Mouse (Mus musculus) adipocyte (in vitro differentiated cells): ENCODE data around the gene Rpgrip1.
"Not testable (repeated sequence)": the region's sequence is repeated elsewhere in the genome, so short reads cannot be mapped to it uniquely, and the experiment has no call there.

Source experiments
- DNase-seq: peaks from one replicate; pipeline ENCODE4 v3.0.0-alpha.2; 2016; ENCODE audit warnings: low spot score

The Rpgrip1 gene

GRCm38 (mm10) chr14:52110346-52110745 is at the start of gene Rpgrip1:
TSS of gene Rpgrip1 (plus strand) at chr14:52110704.
- DNase-seq = no peak

- DNase-seq = no peak
Observed at GRCm38 (mm10) chr14:52060800-52061199, 49.7 kb upstream of the Rpgrip1 start.

GRCm38 (mm10) chr14:52061798-52062197 is 48.7 kb upstream of the Rpgrip1 start:
- no peak for DNase-seq

- no peak for DNase-seq
Observed at GRCm38 (mm10) chr14:52066135-52066534, 44.4 kb upstream of the Rpgrip1 start.

GRCm38 (mm10) chr14:52071599-52072137 is 38.8 kb upstream of the Rpgrip1 start:
- no peak for DNase-seq

- DNase-seq = no peak
Observed at GRCm38 (mm10) chr14:52083083-52083482, 27.4 kb upstream of the Rpgrip1 start.

GRCm38 (mm10) chr14:52094533-52094932 is 16.0 kb upstream of the Rpgrip1 start:
- DNase-seq = no peak

- not testable (repeated sequence) for DNase-seq
Observed at GRCm38 (mm10) chr14:52097191-52097590, 13.3 kb upstream of the Rpgrip1 start.

GRCm38 (mm10) chr14:52098387-52098786 is 12.1 kb upstream of the Rpgrip1 start:
- not testable (repeated sequence) for DNase-seq

GRCm38 (mm10) chr14:52099563-52099962 is 10.9 kb upstream of the Rpgrip1 start:
- no peak for DNase-seq

GRCm38 (mm10) chr14:52100170-52100960 is 10.1 kb upstream of the Rpgrip1 start:
- no peak for DNase-seq

- no peak for DNase-seq
Observed at GRCm38 (mm10) chr14:52101285-52102157, 9.0 kb upstream of the Rpgrip1 start.

- peak; percentile 50 for DNase-seq
Observed at GRCm38 (mm10) chr14:52103474-52103855, 7.0 kb upstream of the Rpgrip1 start.

- DNase-seq = peak; percentile 100
Observed at GRCm38 (mm10) chr14:52103856-52104676, 6.4 kb upstream of the Rpgrip1 start, which contains the start of gene Hnrnpc. TSS of gene Hnrnpc (minus strand) at chr14:52104028.

- DNase-seq = no peak
Observed at GRCm38 (mm10) chr14:52104677-52105285, 5.7 kb upstream of the Rpgrip1 start.

GRCm38 (mm10) chr14:52105308-52105707 is 5.2 kb upstream of the Rpgrip1 start:
- DNase-seq = no peak

- peak; percentile 23 for DNase-seq
Observed at GRCm38 (mm10) chr14:52106741-52107140, 3.8 kb upstream of the Rpgrip1 start.

GRCm38 (mm10) chr14:52108025-52108424 is 2.5 kb upstream of the Rpgrip1 start:
- no peak for DNase-seq

GRCm38 (mm10) chr14:52114101-52114500 is 3.6 kb downstream of the Rpgrip1 start:
- no peak for DNase-seq

- no peak for DNase-seq
Observed at GRCm38 (mm10) chr14:52117241-52117640, 6.7 kb downstream of the Rpgrip1 start.

GRCm38 (mm10) chr14:52118456-52118822 is 7.9 kb downstream of the Rpgrip1 start:
- DNase-seq = no peak
